Mouse (Mus musculus) gastrocnemius, postnatal 4 days (tissue): ENCODE data around the gene Uts2. TPM values are rescaled to one million over a fixed set of nuclear protein-coding genes. Genes with fewer than 3 reads are reported as not detected.
"Not testable (repeated sequence)": the region's sequence is repeated elsewhere in the genome, so short reads cannot be mapped to it uniquely, and the experiment has no call there.

ENCODE experiments used
- DNase-seq, 2 experiments: peaks; one replicate each; pipeline ENCODE4 v3.0.0; 2021 to 2022; ENCODE audit warnings: low spot score in 2 of 2, mixed read lengths in 2 of 2
- total RNA-seq, 2 experiments: library from RNA; stranded (reverse); gene quantifications; 2 replicates each; pipeline ENCODE4 v1.2.3; 2021

Gene Uts2
- total RNA-seq, 2 experiments from 2014 or later = not detected

DNA sequence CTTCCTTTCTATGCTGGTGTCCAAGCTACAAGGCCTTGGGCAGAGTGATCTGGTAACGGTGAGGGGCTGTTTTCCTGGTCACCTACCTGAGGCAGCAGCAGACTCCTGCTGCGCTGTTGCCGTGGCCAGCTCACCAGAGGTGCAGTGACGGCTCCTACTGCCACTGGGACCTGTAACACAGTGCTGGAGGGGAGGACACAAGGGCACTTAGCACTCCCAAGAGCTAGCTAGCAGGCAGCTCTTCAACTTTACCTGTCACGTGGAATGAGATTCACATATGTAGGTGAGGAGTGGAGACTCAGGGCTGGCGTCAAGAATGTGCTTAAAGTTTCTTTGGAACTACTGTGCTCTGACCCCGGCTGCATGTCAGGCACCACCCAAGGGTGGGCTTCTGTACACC lies 13.4 kb downstream of the Uts2 start:
- no peak for DNase-seq

DNA sequence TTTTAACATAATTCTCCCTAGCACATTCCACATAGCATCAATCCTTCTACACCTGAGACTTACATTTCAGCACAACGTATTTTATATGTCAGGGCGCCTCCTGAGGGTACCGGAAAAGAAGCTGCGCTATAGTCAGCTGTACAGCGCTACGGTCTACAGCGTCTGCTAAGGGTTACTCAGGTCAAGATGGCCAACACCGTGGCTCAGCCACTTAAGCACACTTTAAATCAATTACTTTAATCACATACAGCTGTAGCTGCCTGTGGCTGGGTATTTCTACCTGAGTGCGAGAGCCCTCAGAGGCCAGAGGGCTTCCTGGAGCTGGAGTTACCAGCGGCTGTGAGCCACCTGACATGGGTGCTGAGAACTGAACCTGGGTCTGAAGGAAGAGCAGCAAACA lies 19.0 kb downstream of the Uts2 start:
- no peak for DNase-seq

DNA sequence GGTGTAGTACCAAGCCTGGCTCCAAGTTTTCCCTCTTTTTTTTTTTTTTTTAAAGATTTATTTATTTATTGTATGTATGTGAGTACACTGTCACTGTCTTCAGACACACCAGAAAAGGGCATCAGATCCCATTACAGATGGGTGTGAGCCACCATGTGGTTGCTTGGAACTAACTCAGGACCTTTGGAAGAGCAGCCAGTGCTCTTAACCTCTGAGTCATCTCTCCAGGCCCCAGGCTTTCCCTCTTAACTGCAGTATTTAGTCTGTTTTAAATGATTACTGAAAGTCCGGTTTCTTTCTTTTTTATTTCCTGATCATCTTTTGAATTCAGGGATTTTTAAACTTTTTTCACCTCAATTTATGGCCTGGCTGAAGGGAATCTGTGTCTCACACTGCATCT lies 20.5 kb downstream of the Uts2 start:
- DNase-seq = not testable (repeated sequence)

DNA sequence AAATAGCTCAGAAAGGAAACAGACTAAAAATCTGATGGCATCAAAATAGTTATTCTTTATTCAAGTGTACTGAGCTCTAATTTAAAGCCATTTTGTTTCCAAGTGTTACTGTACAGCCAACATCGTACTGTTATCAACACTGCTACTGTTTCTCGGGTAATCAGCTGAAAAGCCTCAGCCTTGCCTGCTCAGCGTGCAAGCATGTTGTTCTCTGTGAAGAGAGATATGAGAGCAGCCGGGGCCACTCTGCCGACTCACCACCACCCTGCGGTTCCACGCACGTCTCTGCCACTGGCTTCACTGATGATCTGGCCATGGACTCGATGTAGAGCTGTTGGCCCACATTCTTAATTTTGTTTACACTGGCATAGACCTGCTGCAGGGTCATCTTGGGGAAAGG lies 27.3 kb downstream of the Uts2 start:
- DNase-seq = no peak

DNA sequence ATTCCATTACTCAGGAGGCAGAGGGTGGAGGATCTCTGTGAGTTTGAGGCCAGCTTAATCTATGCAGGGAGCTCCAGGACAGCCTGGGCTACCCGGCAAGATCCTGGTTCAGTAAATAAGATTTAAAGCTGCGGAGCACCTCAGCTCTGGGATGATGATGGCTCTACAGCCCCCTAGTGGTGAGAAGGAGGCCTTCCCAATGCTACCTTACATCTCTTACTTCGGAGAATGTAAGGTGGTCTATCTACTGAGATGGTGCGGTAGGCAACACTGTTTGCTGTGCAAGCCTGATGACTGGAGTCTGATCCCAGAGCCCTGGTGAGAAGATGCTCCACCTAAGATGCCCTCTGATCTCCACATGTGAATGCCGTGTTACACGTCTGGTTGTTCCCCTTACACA lies 30.1 kb downstream of the Uts2 start:
- DNase-seq = no peak

DNA sequence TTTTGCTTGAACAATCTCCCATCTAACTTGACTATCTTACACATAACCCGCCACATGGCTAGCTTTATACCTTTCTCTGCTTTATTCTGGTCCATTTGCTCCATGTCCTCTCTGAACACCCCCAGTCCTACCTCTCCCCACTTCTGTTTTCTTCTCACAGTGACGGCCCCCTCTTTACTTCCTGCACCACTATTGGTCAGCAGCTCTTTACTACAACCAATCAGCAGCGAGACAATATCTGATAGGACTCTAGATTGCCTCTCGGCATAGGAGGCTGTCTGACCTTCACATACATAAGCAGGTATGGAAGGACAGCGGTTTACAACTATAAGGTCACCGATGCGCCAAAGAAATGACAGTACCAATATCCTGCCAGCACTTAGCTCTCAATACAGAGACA lies 39.6 kb downstream of the Uts2 start:
- no peak for DNase-seq

DNA sequence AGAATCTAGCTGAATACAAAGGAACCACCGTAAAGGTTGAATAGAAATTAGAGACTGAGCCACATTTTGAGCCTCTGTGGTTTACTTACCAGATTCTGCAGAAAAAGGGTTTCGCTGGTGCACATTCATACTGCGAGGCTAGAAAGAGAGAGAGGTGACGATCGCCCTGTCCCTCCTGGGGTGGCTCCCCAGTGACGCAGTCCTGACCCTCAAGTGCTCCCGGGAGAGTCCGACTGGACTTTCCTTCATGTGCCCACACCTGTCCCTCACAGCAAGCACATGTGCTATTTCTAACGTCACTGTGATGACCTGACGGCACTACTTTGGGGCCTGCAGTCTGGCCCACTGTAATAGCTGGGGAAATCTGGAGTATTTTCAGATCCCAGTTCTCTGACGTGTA lies 40.9 kb downstream of the Uts2 start:
- DNase-seq = no peak

DNA sequence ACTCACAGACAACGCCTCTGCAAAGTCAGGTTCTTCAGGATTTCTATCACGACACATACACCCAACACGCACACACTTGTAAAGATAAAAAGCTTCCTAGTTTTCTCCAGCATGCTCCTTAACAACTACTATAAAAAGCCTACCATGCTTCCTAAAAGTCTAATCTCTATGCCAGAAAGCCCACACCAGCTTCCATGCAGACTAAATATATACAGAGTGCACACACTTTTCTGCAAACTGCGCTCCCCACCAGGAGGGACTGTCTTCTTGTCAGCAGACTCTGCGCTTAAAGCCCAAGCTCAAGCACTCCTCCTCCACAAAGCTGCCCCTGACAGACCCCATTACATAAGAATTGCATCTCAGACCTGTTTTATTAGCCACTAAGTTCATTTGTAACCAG lies 44.6 kb downstream of the Uts2 start:
- no peak for DNase-seq

DNA sequence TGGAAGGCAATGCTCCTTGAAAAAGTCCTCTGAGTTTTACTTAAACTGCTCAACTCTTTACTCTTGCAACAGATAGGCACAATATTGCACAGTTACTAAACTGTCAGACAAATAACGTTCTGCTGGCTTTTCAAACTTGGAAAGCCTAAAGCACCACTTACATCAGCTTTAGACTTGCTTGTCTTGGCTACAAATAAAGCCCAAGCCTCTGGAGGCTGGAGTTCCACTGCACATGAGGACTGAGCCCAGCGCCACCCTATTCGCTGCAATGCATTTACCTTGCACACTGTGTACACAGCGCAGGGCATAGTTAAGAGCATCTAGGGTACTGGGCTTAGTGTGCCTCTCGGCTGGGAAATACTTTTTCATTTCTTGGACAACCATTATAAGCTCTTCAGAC lies 46.4 kb downstream of the Uts2 start:
- DNase-seq = no peak

DNA sequence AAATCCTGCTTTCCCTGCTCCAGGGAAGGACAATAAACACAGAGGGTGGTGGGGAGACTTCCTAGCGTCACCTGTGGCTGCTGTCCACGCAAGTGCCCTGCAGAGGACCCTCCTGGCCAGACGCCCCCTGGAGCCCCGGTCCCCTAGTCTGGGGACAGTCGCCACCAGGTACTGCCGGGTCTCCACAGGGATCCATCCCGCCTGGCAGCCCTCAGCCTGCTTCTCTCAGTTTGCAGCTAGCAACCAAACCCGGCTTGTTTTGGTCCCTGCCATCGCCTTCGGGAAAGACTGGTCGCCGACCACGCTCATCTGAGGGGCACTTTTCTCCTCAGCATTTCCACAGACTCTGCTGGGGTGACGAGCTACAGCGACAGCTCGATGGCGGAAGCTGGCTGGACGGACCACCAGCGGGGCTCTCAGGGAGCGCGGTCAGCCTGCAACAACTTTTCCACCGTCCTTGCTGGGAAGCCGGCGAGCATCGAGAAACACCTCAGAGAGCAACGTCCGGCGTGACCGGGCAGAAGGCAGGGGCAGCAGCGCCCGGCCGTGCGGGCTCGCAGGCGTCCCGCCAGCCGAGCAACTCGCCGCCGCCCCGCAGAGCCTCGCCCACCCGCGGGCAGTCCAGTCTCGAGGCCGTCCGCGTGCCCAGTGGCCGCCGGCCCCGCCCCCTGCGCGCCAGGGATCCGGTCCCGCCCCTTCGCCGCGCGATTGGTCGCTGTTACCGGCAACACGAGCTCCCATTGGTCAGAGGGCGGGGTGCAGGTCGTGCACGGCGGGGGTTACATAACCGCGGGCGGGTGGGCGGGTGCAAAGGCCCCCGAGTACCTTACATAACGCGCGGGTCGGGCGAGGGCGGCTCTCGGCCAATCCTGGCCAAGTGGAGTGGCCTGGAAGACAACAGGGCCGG lies 47.4 kb downstream of the Uts2 start, which contains the start of gene Per3:
Gene Per3, minus strand, starts transcription at position 629 of the 907 bp plus-strand sequence.
- DNase-seq = peak; percentile 98

DNA sequence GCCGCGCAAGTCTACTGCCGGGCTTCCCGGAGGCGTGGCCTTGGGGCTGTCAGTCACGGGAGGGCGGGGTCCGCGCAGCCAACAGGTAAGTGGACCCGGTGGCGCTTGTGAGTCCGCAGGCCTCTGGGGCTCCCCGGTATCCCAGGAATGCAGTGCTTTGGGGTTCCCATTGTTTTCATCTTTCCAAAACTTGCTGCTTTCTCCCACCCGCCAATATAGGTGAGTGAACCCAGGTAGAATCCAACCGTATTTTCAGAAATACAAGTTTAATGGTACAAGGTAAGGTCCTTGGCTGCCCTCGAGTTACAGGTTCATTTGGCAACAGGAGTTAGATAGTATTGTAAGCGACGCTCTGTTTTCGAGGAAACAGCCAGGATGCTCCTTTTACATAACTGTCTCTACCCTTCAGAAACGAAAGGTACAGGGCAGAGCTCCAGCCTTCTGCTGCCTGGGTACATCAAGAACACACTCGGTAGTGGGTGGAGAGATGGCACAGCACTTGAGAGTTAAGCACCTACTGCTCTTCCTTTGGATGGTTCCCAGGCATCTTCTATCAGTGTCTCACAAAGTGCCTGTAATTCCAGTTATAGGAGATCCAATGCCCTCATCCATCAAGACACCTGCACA lies 48.2 kb downstream of the Uts2 start:
- DNase-seq = no peak

DNA sequence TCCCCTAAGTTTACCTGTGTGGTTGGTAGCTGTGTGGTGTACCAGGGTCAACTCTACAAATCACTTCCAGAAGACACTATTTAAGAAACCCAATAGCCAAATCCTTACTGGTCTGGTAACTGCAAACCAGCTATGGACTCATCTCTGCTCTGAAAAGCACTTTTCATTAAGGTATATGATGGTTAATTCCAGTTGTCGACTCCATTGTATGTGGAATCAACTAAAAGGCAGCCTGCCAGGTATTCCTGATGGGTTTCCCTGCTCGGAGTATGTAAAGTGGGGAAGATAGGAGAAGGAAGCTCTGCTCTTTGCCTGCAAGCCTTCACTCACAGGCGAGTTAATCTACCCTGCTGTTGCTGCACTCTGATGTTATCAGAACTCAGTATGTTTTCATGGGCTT lies 49.6 kb downstream of the Uts2 start:
- DNase-seq = no peak

DNA sequence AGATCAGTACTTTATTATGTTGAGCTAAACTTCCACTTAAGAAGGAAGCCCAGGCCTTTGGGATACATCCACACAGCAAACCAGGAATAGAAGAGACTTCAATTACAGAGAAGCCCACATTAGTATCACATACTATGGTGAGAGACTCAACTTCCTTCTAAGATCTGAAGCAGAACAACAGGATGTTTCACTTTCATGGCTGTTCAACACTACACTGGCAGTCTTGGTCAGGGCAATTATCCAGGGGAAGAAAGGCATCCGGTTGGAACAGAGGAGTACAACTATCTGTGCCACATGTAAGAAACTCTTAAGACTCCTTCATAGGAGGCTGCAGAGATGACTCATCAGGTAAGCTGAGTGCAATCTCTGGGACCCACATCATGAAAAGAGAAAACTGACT lies 54.3 kb downstream of the Uts2 start:
- no peak for DNase-seq

Other genes with a start within 250 kb of the Uts2 start
- gene Errfi1, start 143.2 kb upstream of the Uts2 start, total RNA-seq = 10 to 100 TPM; 18.8 to 22.8 TPM
- gene Park7, start 82.7 kb upstream of the Uts2 start, total RNA-seq = 100 to 1,000 TPM; 247 to 274 TPM
- gene Tnfrsf9, start 82.5 kb upstream of the Uts2 start, total RNA-seq = under 1 TPM; 0.17 to 0.57 TPM
- 10 to 100 TPM; 10.5 to 15.4 TPM for gene Per3, start 47.6 kb downstream of the Uts2 start, total RNA-seq
- 10 to 100 TPM; 78.8 to 79.1 TPM for gene Vamp3, start 60.9 kb downstream of the Uts2 start, total RNA-seq
- gene Gm13090, start 92.5 kb downstream of the Uts2 start, total RNA-seq = not detected